In the genomic region with DNA sequence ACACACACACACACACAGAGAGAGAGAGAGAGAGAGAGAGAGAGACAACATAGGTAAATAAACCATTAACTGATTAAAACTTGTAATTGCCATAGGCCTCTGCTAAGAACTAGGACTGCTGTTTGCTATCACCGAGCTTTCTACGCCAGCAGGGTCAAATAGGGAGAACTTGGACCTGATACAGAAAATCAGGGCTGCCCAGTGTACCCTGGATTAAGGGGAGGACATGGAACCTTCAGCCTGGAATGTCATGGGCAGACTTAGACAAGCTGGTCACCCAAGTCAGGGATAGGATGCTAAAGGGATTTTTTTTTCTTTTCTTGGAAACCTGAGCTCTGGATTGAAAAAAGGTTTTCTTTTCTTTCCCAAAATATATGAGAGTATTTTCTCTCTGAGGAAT, we compare ENCODE assay signal across 15 mouse cellular contexts. TPM values are rescaled to one million over a fixed set of nuclear protein-coding genes. Genes with fewer than 3 reads are reported as not detected.
DNase-seq lines count a peak whose midpoint lies in the region; ATAC-seq and TF ChIP-seq lines count a peak whose summit lies in the region.
"Had no signal": no experiment of that assay in that cellular context is flagged by ENCODE, and none has a peak within 500 bp of the region (broad histone marks: within the 10 kb centered on the region; RNA-seq: fewer than 3 reads in every experiment).

No protein-coding gene starts in this region.

- H3K4me2 ChIP-seq in heart, postnatal 0 days (ENCODE audit: low read depth, low read length), result no peak overlapping the region
- H3K4me2 ChIP-seq: liver, embryonic 13.5 days had no signal

- no peak for TF ChIP-seq POLR2A in olfactory bulb, adult 2 months (IDR thresholded peaks at IDR 0.05; ENCODE audit: insufficient read depth, low read depth, low read length)
- TF ChIP-seq POLR2A in lung, adult 2 months (IDR thresholded peaks at IDR 0.05; ENCODE audit: borderline replicate concordance, extremely low read depth, low read depth, low read length), result no peak

- H3K27ac ChIP-seq in heart, postnatal 0 days (ENCODE audit: low read depth), result 0 out of 2 replicates have a peak overlapping the region, but pooled peaks have one; percentile 79
- peak overlapping the region; percentile 88; the same call in 1 of the 2 replicates for H3K27ac ChIP-seq in olfactory bulb, adult 2 months (ENCODE audit: insufficient read depth, low read depth, low read length)
- H3K27ac ChIP-seq: liver, embryonic 13.5 days; midbrain, embryonic 12.5 days had no signal

- TF ChIP-seq CTCF in heart, postnatal 0 days (IDR thresholded peaks at IDR 0.05; ENCODE audit: low read depth), result no peak
- TF ChIP-seq CTCF in olfactory bulb, adult 2 months (IDR thresholded peaks at IDR 0.05; ENCODE audit: insufficient read depth, low read depth, low read length), result no peak
- no peak for TF ChIP-seq CTCF in lung, adult 2 months (IDR thresholded peaks at IDR 0.05; ENCODE audit: insufficient read depth, low read length)

- peaks cover 41% of the 10 kb centered on the region for H3K4me1 ChIP-seq in heart, postnatal 0 days (ENCODE audit: control insufficient read depth, insufficient read depth)
- peaks cover 11% of the 10 kb centered on the region for H3K4me1 ChIP-seq in olfactory bulb, adult 2 months (ENCODE audit: control insufficient read depth, insufficient read depth, low read length)
- peaks cover 2% of the 10 kb centered on the region; the same call in 1 of the 2 replicates for H3K4me1 ChIP-seq in lung, adult 2 months (ENCODE audit: control insufficient read depth, insufficient read depth, low read length)

- ATAC-seq in heart, postnatal 0 days (ENCODE audit: insufficient read depth, low read depth), result no peak

- intact Hi-C loops in left cerebral cortex, postnatal 36 days (cut with DNase I), result loop anchor here (5.0 to 10.0 kb wide), 2 partner anchors 122 to 215 kb away; no protein-coding TSS in a partner anchor

- peak; percentile 17 for DNase-seq in cerebellum, adult 9-11 months
- DNase-seq in cerebellum, adult 11 months, result no peak
- DNase-seq in kidney, adult 8-10 months, result peak; percentile 56 to 76
- no peak for DNase-seq in kidney, postnatal 10 days
- DNase-seq in heart, postnatal 0 days (ENCODE audit: low spot score), result peak; percentile 27
- DNase-seq in left cerebral cortex, postnatal 36 days (ENCODE audit: low spot score in 2 of 2), result no peak
- DNase-seq in lung, adult 2 months, result no peak
- DNase-seq: liver, embryonic 13.5 days; lung, postnatal 14 days; right cerebral cortex, postnatal 4 days had no signal

- TF ChIP-seq EP300 in heart, postnatal 0 days (IDR thresholded peaks at IDR 0.05; ENCODE audit: low read depth), result no peak

- H3K4me3 ChIP-seq in heart, postnatal 0 days (ENCODE audit: low read depth, low read length), result no peak overlapping the region
- H3K4me3 ChIP-seq in olfactory bulb, adult 2 months (ENCODE audit: insufficient read depth, low read depth, low read length), result no peak overlapping the region
- no peak overlapping the region for H3K4me3 ChIP-seq in lung, adult 2 months (replicated peaks; ENCODE audit: extremely low read depth, low read depth, low read length)
- H3K4me3 ChIP-seq: liver, embryonic 13.5 days had no signal

- 28% methylated on average over 2 of the region's 2 CpGs for WGBS in heart, postnatal 0 days
- 45% methylated on average over 2 of the region's 2 CpGs for WGBS in olfactory bulb, adult 2 months
- 68% methylated on average over 2 of the region's 2 CpGs for WGBS in lung, adult 2 months

- no peaks in the 10 kb centered on the region for H3K27me3 ChIP-seq in heart, postnatal 0 days (ENCODE audit: control insufficient read depth, insufficient read depth, low read length)

- no peaks in the 10 kb centered on the region for H3K36me3 ChIP-seq in heart, postnatal 0 days (replicated peaks; ENCODE audit: control insufficient read depth, insufficient read depth, low read length)
- H3K36me3 ChIP-seq: liver, embryonic 13.5 days; midbrain, embryonic 12.5 days had no signal

- no peak overlapping the region for H3K9ac ChIP-seq in heart, postnatal 0 days (replicated peaks; ENCODE audit: low read depth, low read length)
- H3K9ac ChIP-seq: hindbrain, embryonic 14.5 days; liver, embryonic 13.5 days; midbrain, embryonic 12.5 days had no signal

- no peaks in the 10 kb centered on the region for H3K9me3 ChIP-seq in heart, postnatal 0 days (replicated peaks; ENCODE audit: control insufficient read depth, low read length)
- H3K9me3 ChIP-seq: liver, embryonic 13.5 days; midbrain, embryonic 12.5 days had no signal

RNA-seq across cellular contexts. Expression of a gene that starts 35.1 kb away (rescaled TPM):
- total RNA-seq in heart, postnatal 0 days (2014; rRNA removed; ENCODE audit: low replicate concordance), result not detected in 2 replicates
- not detected in 2 replicates for polyA plus RNA-seq in heart, postnatal 0 days (2015; fragmentation: Nextera tagmentation; extraction: Ambion mirVana)
- polyA plus RNA-seq in olfactory bulb, adult 2 months (2012; ENCODE audit: insufficient read depth, insufficient read length, low replicate concordance, missing spikeins), result not detected in 2 replicates
- not detected for total RNA-seq in left cerebral cortex, postnatal 36 days (2021)
- polyA plus RNA-seq in lung, adult 2 months (2012; rRNA removed), result 0.38 and 0.59 TPM in 2 replicates
- total RNA-seq: left cerebral cortex, postnatal 10 days; MEL had no signal
- polyA plus RNA-seq: hindbrain, embryonic 14.5 days; liver, embryonic 13.5 days; midbrain, embryonic 12.5 days had no signal

Comparison
In these comparisons a context has a peak if more than half of its experiments do, and no peak if none do; other contexts are left out.
1. DNase-seq: peak in cerebellum, adult 9-11 months (single experiment), kidney, adult 8-10 months (2 of 2) and heart, postnatal 0 days (single experiment); none in cerebellum, adult 11 months (single experiment), kidney, postnatal 10 days (single experiment), left cerebral cortex, postnatal 36 days (0 of 2) and lung, adult 2 months (single experiment).